ENCODE assay signal across 13 mouse cellular contexts in the genomic region with DNA sequence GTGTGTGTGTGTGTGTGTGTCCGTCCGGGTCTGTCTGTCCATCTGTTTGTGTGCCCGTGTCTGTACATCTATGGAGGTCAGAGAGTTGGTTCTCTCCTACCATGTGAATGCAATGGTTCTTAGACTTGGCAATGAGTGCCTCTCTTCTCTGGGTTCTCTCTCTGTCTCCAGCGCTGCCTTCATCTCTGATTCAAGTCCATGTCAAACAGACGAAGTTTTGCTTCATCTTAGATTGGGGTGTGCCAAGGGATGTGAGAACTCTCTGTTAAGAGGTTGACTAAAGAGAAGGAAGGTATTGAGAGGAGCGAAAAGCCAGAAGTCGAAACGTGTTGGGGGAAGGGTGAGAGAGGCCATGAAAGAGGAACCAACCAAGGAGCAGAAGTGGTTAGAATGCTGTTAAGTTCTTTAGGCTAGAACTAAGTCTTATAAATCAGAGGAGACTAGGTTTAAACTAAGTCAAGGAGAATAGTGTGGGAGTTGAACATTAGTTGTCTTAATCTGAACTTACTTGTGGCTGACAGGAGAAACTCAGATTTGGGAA. TPM values are rescaled to one million over a fixed set of nuclear protein-coding genes. Genes with fewer than 3 reads are reported as not detected.
DNase-seq lines count a peak whose midpoint lies in the region; TF ChIP-seq lines count a peak whose summit lies in the region.
"Had no signal": no experiment of that assay in that cellular context is flagged by ENCODE, and none has a peak within 500 bp of the region (broad histone marks: within the 10 kb centered on the region; RNA-seq: fewer than 3 reads in every experiment).

No protein-coding gene starts in this region.

- no peaks in the 10 kb centered on the region for H3K27me3 ChIP-seq in kidney, adult 2 months (replicated peaks; ENCODE audit: control insufficient read depth, insufficient read depth, low read length)
- no peaks in the 10 kb centered on the region for H3K27me3 ChIP-seq in spleen, adult 2 months (ENCODE audit: control insufficient read depth, insufficient read depth, low read length)
- H3K27me3 ChIP-seq: heart, embryonic 13.5 days; midbrain, embryonic 15.5 days had no signal

- 75% methylated on average over 8 of the region's 8 CpGs for WGBS in kidney, adult 2 months
- 14% methylated on average over 8 of the region's 8 CpGs for WGBS in spleen, adult 2 months

- intact Hi-C loops in left cerebral cortex, postnatal 14 days (cut with DNase I) = no loop called here

- no peaks in the 10 kb centered on the region for H3K4me1 ChIP-seq in kidney, adult 2 months (ENCODE audit: control insufficient read depth, insufficient read depth, low read length)
- H3K4me1 ChIP-seq in spleen, adult 2 months (ENCODE audit: control insufficient read depth, insufficient read depth, insufficient read length) = peaks cover 11% of the 10 kb centered on the region
- H3K4me1 ChIP-seq: heart, embryonic 13.5 days; midbrain, embryonic 15.5 days had no signal

- no peak for TF ChIP-seq POLR2A in kidney, adult 2 months (IDR thresholded peaks at IDR 0.05; ENCODE audit: low read depth, low read length)
- TF ChIP-seq POLR2A in spleen, adult 2 months (IDR thresholded peaks at IDR 0.05; ENCODE audit: low read depth, low read length) = no peak

- no peak for TF ChIP-seq CTCF in kidney, adult 2 months (conservative IDR thresholded peaks at IDR 0.05; ENCODE audit: insufficient read depth, insufficient read length, low read depth, low read length)
- TF ChIP-seq CTCF in spleen, adult 2 months (IDR thresholded peaks at IDR 0.05; ENCODE audit: extremely low read depth, insufficient read depth, insufficient read length, insufficient replicate concordance) = no peak

- H3K27ac ChIP-seq in kidney, adult 2 months (ENCODE audit: insufficient read depth, low read depth, low read length) = no peak overlapping the region
- peak overlapping the region; percentile 50 for H3K27ac ChIP-seq in spleen, adult 2 months (ENCODE audit: insufficient read depth, low read length)
- H3K27ac ChIP-seq: heart, embryonic 13.5 days; liver, embryonic 14.5 days; midbrain, embryonic 15.5 days had no signal

- no peak overlapping the region for H3K4me3 ChIP-seq in kidney, adult 2 months (ENCODE audit: insufficient read depth, low read depth, low read length)
- peak overlapping the region; percentile 11; the same call in 1 of the 2 replicates for H3K4me3 ChIP-seq in spleen, adult 2 months (ENCODE audit: extremely low read depth, insufficient read depth, insufficient read length)
- H3K4me3 ChIP-seq: heart, embryonic 13.5 days; midbrain, embryonic 15.5 days had no signal

- peaks cover 1% of the 10 kb centered on the region; the same call in 1 of the 2 replicates for H3K36me3 ChIP-seq in kidney, adult 2 months (ENCODE audit: control insufficient read depth, insufficient read depth, low read length)
- peaks cover 5% of the 10 kb centered on the region for H3K36me3 ChIP-seq in spleen, adult 2 months (ENCODE audit: control insufficient read depth, insufficient read depth, low read length)
- H3K36me3 ChIP-seq: midbrain, embryonic 15.5 days had no signal

- DNase-seq in kidney, adult 2 months = peak; percentile 15
- DNase-seq in kidney, postnatal 14 days = no peak
- peak; percentile 63 for DNase-seq in MEL-GATA-1-ER (ENCODE audit: extremely low read depth, low read depth)
- DNase-seq in lung, postnatal 25 days (ENCODE audit: low spot score) = peak; percentile 48
- peak; percentile 29 to 60 for DNase-seq in spleen, adult 2 months (ENCODE audit: low read depth in 1 of 2, low spot score in 2 of 2)
- DNase-seq in Muller cell, postnatal 12 days (ENCODE audit: inconsistent ontology term) = no peak
- DNase-seq in left cerebral cortex, postnatal 14 days (ENCODE audit: low spot score in 2 of 2) = no peak
- no peak for DNase-seq in right cerebral cortex, adult 2 months (ENCODE audit: low spot score in 2 of 2)
- DNase-seq: kidney, postnatal 25 days had no signal

RNA-seq across cellular contexts. Expression of a gene that starts 21.7 kb away (rescaled TPM):
- polyA plus RNA-seq in kidney, adult 2 months (2012; rRNA removed) = 27.8 and 31.6 TPM in 2 replicates
- polyA plus RNA-seq in spleen, adult 2 months (2012; rRNA removed) = 34.1 and 37.1 TPM in 2 replicates
- 10 to 100 TPM; 24.2 to 29.1 TPM for total RNA-seq in left cerebral cortex, postnatal 14 days (2021)

RNA-seq across cellular contexts. Expression of a gene that starts 40.3 kb away (rescaled TPM):
- polyA plus RNA-seq in kidney, adult 2 months (2012; rRNA removed) = 21.3 and 21.4 TPM in 2 replicates
- polyA plus RNA-seq in spleen, adult 2 months (2012; rRNA removed) = 6.1 and 7.6 TPM in 2 replicates
- total RNA-seq in left cerebral cortex, postnatal 14 days (2021) = 10 to 100 TPM; 15.3 to 15.6 TPM

RNA-seq across cellular contexts. Expression of a gene that starts 54.5 kb away (rescaled TPM):
- not detected in 2 replicates for polyA plus RNA-seq in kidney, adult 2 months (2012; rRNA removed)
- 0.72 TPM in 1 of 2 replicates, not detected in the other for polyA plus RNA-seq in spleen, adult 2 months (2012; rRNA removed)
- total RNA-seq in left cerebral cortex, postnatal 14 days (2021) = not detected
- total RNA-seq: adrenal gland, postnatal 4 days had no signal
- polyA plus RNA-seq: heart, embryonic 13.5 days; liver, embryonic 14.5 days had no signal

RNA-seq across cellular contexts. Expression of a gene that starts 54.5 kb away (rescaled TPM):
- 27.8 and 48.3 TPM in 2 replicates for polyA plus RNA-seq in kidney, adult 2 months (2012; rRNA removed)
- 305 and 309 TPM in 2 replicates for polyA plus RNA-seq in spleen, adult 2 months (2012; rRNA removed)
- 100 to 1,000 TPM in 1 of 2 experiments, 10 to 100 TPM in 1; 97.2 to 103 TPM for total RNA-seq in left cerebral cortex, postnatal 14 days (2021)

Comparison
In these comparisons a context has a peak if more than half of its experiments do, and no peak if none do; other contexts are left out.
1. DNase-seq: peak in kidney, adult 2 months (single experiment), MEL-GATA-1-ER (single experiment), lung, postnatal 25 days (single experiment) and spleen, adult 2 months (2 of 2); none in kidney, postnatal 14 days (single experiment), Muller cell, postnatal 12 days (single experiment), left cerebral cortex, postnatal 14 days (0 of 2) and right cerebral cortex, adult 2 months (0 of 2).